Mouse (Mus musculus): ENCODE data around the gene Rbpjl. TPM values are rescaled to one million over a fixed set of nuclear protein-coding genes. Genes with fewer than 3 reads are reported as not detected.

Gene Rbpjl
- polyA plus RNA-seq, 1 experiment from 2014 or later: 0.15 TPM

GRCm38 (mm10) chr2:164453047-164453757, 50.3 kb downstream of the Rbpjl start:
- Histone ChIP-seq H3K27ac (replicated peaks) (no peak overlapping the region), H3K36me3 (no peaks in the 10 kb centered on the region), H3K4me1 (peaks cover 10% of the 10 kb centered on the region; the same call in 1 of the 2 replicates), H3K4me2 (replicated peaks) (no peak overlapping the region), H3K27me3 (no peaks in the 10 kb centered on the region), H3K9ac (replicated peaks) (no peak overlapping the region), H3K4me3 (no peak overlapping the region), H3K9me3 (no peaks in the 10 kb centered on the region)
- ATAC-seq (ENCODE audit: low FRiP score, low read depth): no peak
- 88% methylated on average over 14 of the region's 14 CpGs for WGBS

GRCm38 (mm10) chr2:164453887-164454500, 51.1 kb downstream of the Rbpjl start:
- ATAC-seq (ENCODE audit: low FRiP score, low read depth): no peak
- Histone ChIP-seq H3K4me3 (no peak overlapping the region), H3K27me3 (no peaks in the 10 kb centered on the region), H3K4me2 (replicated peaks) (no peak overlapping the region), H3K27ac (replicated peaks) (no peak overlapping the region), H3K9ac (replicated peaks) (no peak overlapping the region), H3K4me1 (peaks cover 10% of the 10 kb centered on the region; the same call in 1 of the 2 replicates), H3K36me3 (no peaks in the 10 kb centered on the region), H3K9me3 (no peaks in the 10 kb centered on the region)
- WGBS: 71% methylated on average over 7 of the region's 7 CpGs

GRCm38 (mm10) chr2:164454846-164455245, 51.9 kb downstream of the Rbpjl start:
- no peak overlapping the region for H3K4me3 ChIP-seq
- no peak overlapping the region for H3K4me2 ChIP-seq (replicated peaks)
- H3K27ac ChIP-seq (replicated peaks): no peak overlapping the region
- no peaks in the 10 kb centered on the region for H3K36me3 ChIP-seq
- no peaks in the 10 kb centered on the region for H3K27me3 ChIP-seq
- H3K9me3 ChIP-seq: no peaks in the 10 kb centered on the region
- WGBS: 83% methylated on average over 10 of the region's 10 CpGs
- H3K4me1 ChIP-seq: peaks cover 10% of the 10 kb centered on the region; the same call in 1 of the 2 replicates
- ATAC-seq (ENCODE audit: low FRiP score, low read depth): no peak
- no peak overlapping the region for H3K9ac ChIP-seq (replicated peaks)

GRCm38 (mm10) chr2:164455421-164456190, 52.7 kb downstream of the Rbpjl start:
- H3K36me3 ChIP-seq: no peaks in the 10 kb centered on the region
- no peaks in the 10 kb centered on the region for H3K9me3 ChIP-seq
- H3K4me2 ChIP-seq (replicated peaks): no peak overlapping the region
- WGBS: 79% methylated on average over 6 of the region's 6 CpGs
- H3K4me1 ChIP-seq: peaks cover 10% of the 10 kb centered on the region; the same call in 1 of the 2 replicates
- no peak for ATAC-seq (ENCODE audit: low FRiP score, low read depth)
- H3K9ac ChIP-seq (replicated peaks): no peak overlapping the region
- no peak overlapping the region for H3K4me3 ChIP-seq
- no peak overlapping the region for H3K27ac ChIP-seq (replicated peaks)
- no peaks in the 10 kb centered on the region for H3K27me3 ChIP-seq

GRCm38 (mm10) chr2:164456413-164456812, 53.5 kb downstream of the Rbpjl start:
- no peak overlapping the region for H3K27ac ChIP-seq (replicated peaks)
- H3K27me3 ChIP-seq: no peaks in the 10 kb centered on the region
- H3K9me3 ChIP-seq: no peaks in the 10 kb centered on the region
- no peak overlapping the region for H3K4me3 ChIP-seq
- H3K9ac ChIP-seq (replicated peaks): no peak overlapping the region
- peak overlapping the region; percentile 29; the same call in 1 of the 2 replicates for H3K4me2 ChIP-seq (replicated peaks)
- no peak for ATAC-seq (ENCODE audit: low FRiP score, low read depth)
- 73% methylated on average over 1 of the region's 1 CpGs for WGBS
- H3K4me1 ChIP-seq: peaks cover 10% of the 10 kb centered on the region; the same call in 1 of the 2 replicates
- H3K36me3 ChIP-seq: no peaks in the 10 kb centered on the region

DNA sequence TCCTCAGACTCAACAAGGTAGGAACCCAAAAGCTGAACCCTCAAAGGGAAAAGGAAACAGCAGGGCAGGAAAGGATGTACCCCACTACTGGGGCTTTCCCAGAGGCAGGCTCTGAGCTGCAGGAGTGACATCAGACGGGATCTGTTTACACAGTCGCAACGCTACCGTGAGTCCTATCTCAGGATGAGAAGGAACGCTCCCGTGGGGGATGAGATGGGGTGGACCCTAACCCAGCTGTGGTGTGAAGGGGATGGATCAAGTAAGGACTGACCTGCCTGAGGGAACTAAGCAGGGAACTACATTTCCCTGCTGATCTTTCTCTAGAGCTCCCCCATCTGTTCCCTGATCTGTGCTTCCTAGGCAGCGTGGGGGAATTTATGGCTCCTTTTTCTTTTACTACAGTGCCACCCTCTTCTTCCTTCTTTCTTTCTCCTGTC, 53.9 kb downstream of the Rbpjl start, which contains the start of gene Sys1:
Gene Sys1 (plus strand): TSS at position 101 of the 437 bp plus-strand sequence.
- H3K36me3 ChIP-seq: no peaks in the 10 kb centered on the region
- no peaks in the 10 kb centered on the region for H3K9me3 ChIP-seq
- H3K9ac ChIP-seq (replicated peaks): peak within 1 kb of the TSS; percentile 34; the same call in 1 of the 2 replicates
- no peak for ATAC-seq (ENCODE audit: low FRiP score, low read depth)
- no peaks in the 10 kb centered on the region for H3K27me3 ChIP-seq
- WGBS: 3% methylated on average over 7 of the region's 7 CpGs
- no peak within 1 kb of the TSS for H3K4me3 ChIP-seq
- peaks cover 14% of the 10 kb centered on the region for H3K4me1 ChIP-seq
- H3K4me2 ChIP-seq (replicated peaks): peak within 1 kb of the TSS; percentile 29
- H3K27ac ChIP-seq (replicated peaks): no peak within 1 kb of the TSS

GRCm38 (mm10) chr2:164457942-164458341, 55.0 kb downstream of the Rbpjl start:
- Histone ChIP-seq H3K9ac (replicated peaks) (no peak overlapping the region), H3K27ac (replicated peaks) (no peak overlapping the region), H3K9me3 (no peaks in the 10 kb centered on the region)

GRCm38 (mm10) chr2:164458535-164458934, 55.6 kb downstream of the Rbpjl start:
- H3K4me1 ChIP-seq: peaks cover 24% of the 10 kb centered on the region
- WGBS: 86% methylated on average over 8 of the region's 8 CpGs
- no peak for ATAC-seq (ENCODE audit: low FRiP score, low read depth)

More at GRCm38 (mm10) chr2:164457942-164458341, 55.0 kb downstream of the Rbpjl start:
- no peak overlapping the region for H3K4me2 ChIP-seq (replicated peaks)
- no peak overlapping the region for H3K4me3 ChIP-seq
- 75% methylated on average over 7 of the region's 7 CpGs for WGBS
- H3K27me3 ChIP-seq: no peaks in the 10 kb centered on the region
- peaks cover 24% of the 10 kb centered on the region for H3K4me1 ChIP-seq
- no peak for ATAC-seq (ENCODE audit: low FRiP score, low read depth)
- 0 out of 2 replicates have a peak, but pooled peaks cover 4% of the 10 kb centered on the region for H3K36me3 ChIP-seq

GRCm38 (mm10) chr2:164460745-164461551, 58.0 kb downstream of the Rbpjl start, which contains the start of gene Gm20458:
TSS of gene Gm20458 (plus strand) at chr2:164460967.
- peak within 1 kb of the TSS; percentile 75 for H3K9ac ChIP-seq (replicated peaks)
- under 1% methylated on average over 70 of the region's 79 CpGs for WGBS
- peaks cover 24% of the 10 kb centered on the region for H3K4me1 ChIP-seq
- H3K27me3 ChIP-seq: no peaks in the 10 kb centered on the region
- H3K27ac ChIP-seq (replicated peaks): peak within 1 kb of the TSS; percentile 87
- peak; percentile 98 for ATAC-seq (ENCODE audit: low FRiP score, low read depth)
- H3K4me2 ChIP-seq (replicated peaks): peak within 1 kb of the TSS; percentile 69
- H3K36me3 ChIP-seq: peaks cover 25% of the 10 kb centered on the region
- no peaks in the 10 kb centered on the region for H3K9me3 ChIP-seq
- H3K4me3 ChIP-seq: peak within 1 kb of the TSS; percentile 71

More at GRCm38 (mm10) chr2:164458535-164458934, 55.6 kb downstream of the Rbpjl start:
- H3K9ac ChIP-seq (replicated peaks): no peak overlapping the region
- no peak overlapping the region for H3K27ac ChIP-seq (replicated peaks)
- H3K27me3 ChIP-seq: no peaks in the 10 kb centered on the region
- no peak overlapping the region for H3K4me3 ChIP-seq
- no peak overlapping the region for H3K4me2 ChIP-seq (replicated peaks)
- 0 out of 2 replicates have a peak, but pooled peaks cover 4% of the 10 kb centered on the region for H3K36me3 ChIP-seq
- no peaks in the 10 kb centered on the region for H3K9me3 ChIP-seq

All from midbrain, embryonic 12.5 days (tissue).